Mouse (Mus musculus): ENCODE measurements around the gene Itgb1bp1. TPM values are rescaled to one million over a fixed set of nuclear protein-coding genes. Genes with fewer than 3 reads are reported as not detected.
A peak's percentile ranks its signal among the peaks of the same experiment; 100 is the strongest.

Gene Itgb1bp1
- 50.2 and 57.8 TPM in 2 replicates for polyA plus RNA-seq (2015; fragmentation: Nextera tagmentation; extraction: Ambion mirVana)

- Histone ChIP-seq H3K27ac (ENCODE audit: low read length) (peak within 1 kb of the TSS; percentile 90), H3K9me3 (ENCODE audit: control insufficient read depth, low read length) (no peaks in the 10 kb centered on the region), H3K9ac (ENCODE audit: low read length) (peak within 1 kb of the TSS; percentile 97), H3K4me2 (ENCODE audit: low read depth, low read length) (peak within 1 kb of the TSS; percentile 89), H3K4me3 (ENCODE audit: low read length) (peak within 1 kb of the TSS; percentile 94), H3K36me3 (ENCODE audit: control insufficient read depth, insufficient read depth, low read length) (no peaks in the 10 kb centered on the region; the same call in 1 of the 2 replicates), H3K4me1 (replicated peaks; ENCODE audit: control insufficient read depth, insufficient read depth, low read length) (peaks cover 23% of the 10 kb centered on the region), H3K27me3 (ENCODE audit: control insufficient read depth, insufficient read depth, low read depth, low read length) (no peaks in the 10 kb centered on the region)
- WGBS: under 1% methylated on average over 28 of the region's 28 CpGs
- ATAC-seq (ENCODE audit: low read depth): peak; percentile 93
These were observed at the start of gene Itgb1bp1 for GRCm38 (mm10) chr12:21286243-21286622. Gene Itgb1bp1 (minus strand): TSS chr12:21286284.

GRCm38 (mm10) chr12:21335869-21336268, 49.8 kb upstream of the Itgb1bp1 start:
- Histone ChIP-seq H3K27ac (ENCODE audit: low read length) (no peak overlapping the region), H3K36me3 (ENCODE audit: control insufficient read depth, insufficient read depth, low read length) (peaks cover 41% of the 10 kb centered on the region), H3K27me3 (ENCODE audit: control insufficient read depth, insufficient read depth, low read depth, low read length) (no peaks in the 10 kb centered on the region), H3K9me3 (ENCODE audit: control insufficient read depth, low read length) (no peaks in the 10 kb centered on the region), H3K4me1 (replicated peaks; ENCODE audit: control insufficient read depth, insufficient read depth, low read length) (no peaks in the 10 kb centered on the region), H3K4me2 (ENCODE audit: low read depth, low read length) (no peak overlapping the region), H3K9ac (ENCODE audit: low read length) (no peak overlapping the region), H3K4me3 (ENCODE audit: low read length) (no peak overlapping the region)
- no peak for ATAC-seq (ENCODE audit: low read depth)
- WGBS: 84% methylated on average over 7 of the region's 7 CpGs

- no peaks in the 10 kb centered on the region for H3K27me3 ChIP-seq (ENCODE audit: control insufficient read depth, insufficient read depth, low read depth, low read length)
- WGBS: 93% methylated on average over 5 of the region's 5 CpGs
- no peak overlapping the region for H3K4me3 ChIP-seq (ENCODE audit: low read length)
- no peak overlapping the region for H3K27ac ChIP-seq (ENCODE audit: low read length)
- H3K9ac ChIP-seq (ENCODE audit: low read length): no peak overlapping the region
- no peaks in the 10 kb centered on the region for H3K9me3 ChIP-seq (ENCODE audit: control insufficient read depth, low read length)
- H3K36me3 ChIP-seq (ENCODE audit: control insufficient read depth, insufficient read depth, low read length): peaks cover 42% of the 10 kb centered on the region
- ATAC-seq (ENCODE audit: low read depth): no peak
- no peak overlapping the region for H3K4me2 ChIP-seq (ENCODE audit: low read depth, low read length)
- H3K4me1 ChIP-seq (replicated peaks; ENCODE audit: control insufficient read depth, insufficient read depth, low read length): no peaks in the 10 kb centered on the region
These were observed 47.7 kb upstream of the Itgb1bp1 start for GRCm38 (mm10) chr12:21333766-21334165.

DNA sequence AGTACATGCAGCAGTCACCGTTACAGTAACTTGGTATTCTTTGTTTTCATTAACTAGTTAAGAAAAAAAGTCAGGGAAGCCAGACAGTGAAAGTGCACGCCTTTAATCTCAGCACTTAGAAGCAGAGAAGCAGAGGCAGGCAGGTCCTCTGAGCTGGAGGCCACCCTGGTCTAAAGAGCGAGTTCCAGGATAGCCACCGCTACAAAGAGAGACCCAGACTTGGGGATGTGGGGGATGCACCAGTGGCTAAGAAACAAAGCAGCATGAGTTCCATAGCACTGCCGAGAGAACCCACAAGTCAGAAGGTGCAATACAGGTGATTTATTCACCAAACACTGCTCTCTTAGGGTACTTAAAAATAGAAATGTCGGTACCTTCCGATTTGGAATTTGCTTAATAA, 46.9 kb upstream of the Itgb1bp1 start:
- WGBS: 89% methylated on average over 7 of the region's 7 CpGs
- H3K9me3 ChIP-seq (ENCODE audit: control insufficient read depth, low read length): no peaks in the 10 kb centered on the region
- H3K27ac ChIP-seq (ENCODE audit: low read length): no peak overlapping the region
- no peak overlapping the region for H3K4me2 ChIP-seq (ENCODE audit: low read depth, low read length)
- no peaks in the 10 kb centered on the region for H3K4me1 ChIP-seq (replicated peaks; ENCODE audit: control insufficient read depth, insufficient read depth, low read length)
- peaks cover 42% of the 10 kb centered on the region for H3K36me3 ChIP-seq (ENCODE audit: control insufficient read depth, insufficient read depth, low read length)
- H3K9ac ChIP-seq (ENCODE audit: low read length): no peak overlapping the region
- H3K4me3 ChIP-seq (ENCODE audit: low read length): no peak overlapping the region
- no peaks in the 10 kb centered on the region for H3K27me3 ChIP-seq (ENCODE audit: control insufficient read depth, insufficient read depth, low read depth, low read length)
- no peak for ATAC-seq (ENCODE audit: low read depth)

DNA sequence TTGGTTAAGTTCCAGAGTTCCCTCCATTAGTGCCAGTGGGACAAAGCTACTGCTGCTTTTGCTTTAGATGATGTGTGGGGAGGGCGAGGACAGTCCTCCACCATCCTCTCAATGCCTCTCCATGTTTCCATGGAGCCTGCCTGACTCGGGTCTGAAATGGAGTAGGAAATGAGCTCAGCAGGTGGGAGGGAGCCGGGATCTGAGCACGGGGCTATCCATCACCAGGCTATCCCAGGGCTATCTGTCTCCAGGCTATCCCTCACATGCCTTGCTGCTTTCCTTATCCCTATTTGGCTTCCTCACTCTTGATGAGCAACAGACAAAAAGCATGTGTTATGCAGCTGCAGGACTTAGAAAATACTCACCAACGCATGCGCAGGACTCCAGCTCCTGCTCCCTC, 45.6 kb upstream of the Itgb1bp1 start:
- Histone ChIP-seq H3K36me3 (ENCODE audit: control insufficient read depth, insufficient read depth, low read length) (peaks cover 46% of the 10 kb centered on the region), H3K9me3 (ENCODE audit: control insufficient read depth, low read length) (no peaks in the 10 kb centered on the region), H3K4me3 (ENCODE audit: low read length) (no peak overlapping the region)

DNA sequence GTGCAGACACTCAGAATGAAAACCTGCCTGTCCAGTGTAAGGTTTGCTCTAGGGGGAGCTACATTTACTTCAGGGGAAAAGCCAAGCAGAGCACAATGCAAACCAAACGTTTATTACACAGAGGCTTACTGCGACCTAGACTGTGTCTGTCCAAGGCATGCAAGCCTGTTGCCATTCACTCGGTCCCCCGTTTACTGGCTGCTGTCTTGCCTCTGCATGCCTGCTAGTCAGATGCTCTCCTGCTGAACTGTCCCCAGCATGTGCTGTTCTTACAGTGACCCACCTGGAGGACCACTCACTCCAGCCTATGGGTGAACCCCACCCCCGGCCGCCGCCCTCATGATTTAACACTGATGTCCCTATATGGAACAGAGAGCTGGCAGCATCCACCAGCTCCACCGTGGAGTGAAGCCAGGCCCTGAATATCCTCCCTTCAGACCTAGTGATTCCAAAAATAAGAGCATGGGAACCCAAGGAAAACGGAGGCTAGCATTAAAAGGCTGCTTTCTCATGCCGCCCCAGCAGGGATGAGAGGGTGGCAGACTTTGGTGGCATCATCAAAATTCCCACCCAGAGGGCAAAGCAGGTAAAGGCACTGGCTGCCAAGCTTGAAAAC, 45.0 kb upstream of the Itgb1bp1 start:
- no peaks in the 10 kb centered on the region for H3K4me1 ChIP-seq (replicated peaks; ENCODE audit: control insufficient read depth, insufficient read depth, low read length)
- peaks cover 47% of the 10 kb centered on the region for H3K36me3 ChIP-seq (ENCODE audit: control insufficient read depth, insufficient read depth, low read length)
- no peak overlapping the region for H3K9ac ChIP-seq (ENCODE audit: low read length)
- H3K27ac ChIP-seq (ENCODE audit: low read length): no peak overlapping the region
- H3K4me2 ChIP-seq (ENCODE audit: low read depth, low read length): no peak overlapping the region
- H3K9me3 ChIP-seq (ENCODE audit: control insufficient read depth, low read length): no peaks in the 10 kb centered on the region
- H3K27me3 ChIP-seq (ENCODE audit: control insufficient read depth, insufficient read depth, low read depth, low read length): no peaks in the 10 kb centered on the region
- no peak for ATAC-seq (ENCODE audit: low read depth)
- WGBS: 85% methylated on average over 10 of the region's 10 CpGs
- H3K4me3 ChIP-seq (ENCODE audit: low read length): no peak overlapping the region

More for the DNA sequence above, 45.6 kb upstream of the Itgb1bp1 start:
- no peak for ATAC-seq (ENCODE audit: low read depth)
- Histone ChIP-seq H3K27me3 (ENCODE audit: control insufficient read depth, insufficient read depth, low read depth, low read length) (no peaks in the 10 kb centered on the region), H3K27ac (ENCODE audit: low read length) (no peak overlapping the region), H3K4me2 (ENCODE audit: low read depth, low read length) (no peak overlapping the region), H3K9ac (ENCODE audit: low read length) (no peak overlapping the region), H3K4me1 (replicated peaks; ENCODE audit: control insufficient read depth, insufficient read depth, low read length) (no peaks in the 10 kb centered on the region)
- WGBS: 83% methylated on average over 6 of the region's 6 CpGs

DNA sequence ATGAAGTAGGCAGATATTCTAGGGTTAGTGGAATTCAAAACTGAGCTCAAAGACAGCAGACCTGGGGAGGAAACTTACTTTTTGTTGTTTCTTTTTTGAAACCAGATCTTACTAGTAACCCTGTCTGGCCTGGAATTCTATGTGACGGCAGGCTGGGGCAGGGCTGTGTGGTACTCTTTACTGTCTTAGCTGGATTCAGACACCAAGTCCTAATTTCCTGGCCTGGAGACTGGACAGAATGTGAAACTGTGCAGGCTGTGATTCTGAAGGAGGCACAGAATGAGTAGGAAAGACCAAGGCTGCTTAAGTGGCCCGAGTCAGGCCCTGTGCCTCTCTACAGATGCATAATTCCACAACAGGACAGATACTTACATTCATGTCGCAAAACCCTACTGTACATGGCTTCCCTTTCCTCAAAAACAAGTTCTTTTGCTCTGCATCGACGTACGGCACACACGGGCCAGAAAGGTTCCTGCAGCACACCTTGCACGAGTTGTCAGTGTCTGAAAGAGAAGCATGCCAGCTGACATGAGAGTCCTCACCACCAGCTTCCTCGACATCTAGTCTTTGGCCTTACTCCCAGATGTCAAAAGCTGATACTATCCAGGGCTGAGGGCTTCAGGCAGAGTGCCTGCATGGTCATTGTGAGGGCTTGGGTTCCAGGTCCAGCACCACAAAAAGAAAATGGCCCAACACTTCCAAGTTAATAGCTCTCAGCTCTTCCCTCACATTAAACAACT, 43.7 kb upstream of the Itgb1bp1 start:
- no peaks in the 10 kb centered on the region for H3K9me3 ChIP-seq (ENCODE audit: control insufficient read depth, low read length)
- H3K4me2 ChIP-seq (ENCODE audit: low read depth, low read length): no peak overlapping the region
- H3K27me3 ChIP-seq (ENCODE audit: control insufficient read depth, insufficient read depth, low read depth, low read length): no peaks in the 10 kb centered on the region
- 87% methylated on average over 9 of the region's 9 CpGs for WGBS
- ATAC-seq (ENCODE audit: low read depth): no peak
- no peak overlapping the region for H3K9ac ChIP-seq (ENCODE audit: low read length)
- peaks cover 43% of the 10 kb centered on the region for H3K36me3 ChIP-seq (ENCODE audit: control insufficient read depth, insufficient read depth, low read length)
- H3K27ac ChIP-seq (ENCODE audit: low read length): no peak overlapping the region
- H3K4me3 ChIP-seq (ENCODE audit: low read length): no peak overlapping the region
- H3K4me1 ChIP-seq (replicated peaks; ENCODE audit: control insufficient read depth, insufficient read depth, low read length): no peaks in the 10 kb centered on the region

- H3K9ac ChIP-seq (ENCODE audit: low read length): no peak overlapping the region
- no peaks in the 10 kb centered on the region for H3K9me3 ChIP-seq (ENCODE audit: control insufficient read depth, low read length)
- H3K4me3 ChIP-seq (ENCODE audit: low read length): no peak overlapping the region
- H3K27me3 ChIP-seq (ENCODE audit: control insufficient read depth, insufficient read depth, low read depth, low read length): no peaks in the 10 kb centered on the region
- no peak overlapping the region for H3K4me2 ChIP-seq (ENCODE audit: low read depth, low read length)
- H3K27ac ChIP-seq (ENCODE audit: low read length): peak overlapping the region; percentile 55; the same call in 1 of the 2 replicates
- WGBS: 92% methylated on average over 3 of the region's 3 CpGs
- H3K36me3 ChIP-seq (ENCODE audit: control insufficient read depth, insufficient read depth, low read length): peaks cover 45% of the 10 kb centered on the region
- ATAC-seq (ENCODE audit: low read depth): no peak
- no peaks in the 10 kb centered on the region for H3K4me1 ChIP-seq (replicated peaks; ENCODE audit: control insufficient read depth, insufficient read depth, low read length)
These were observed 40.2 kb upstream of the Itgb1bp1 start for GRCm38 (mm10) chr12:21326325-21326724.

GRCm38 (mm10) chr12:21325266-21325665, 39.2 kb upstream of the Itgb1bp1 start:
- Histone ChIP-seq H3K9me3 (ENCODE audit: control insufficient read depth, low read length) (no peaks in the 10 kb centered on the region), H3K4me1 (replicated peaks; ENCODE audit: control insufficient read depth, insufficient read depth, low read length) (no peaks in the 10 kb centered on the region), H3K36me3 (ENCODE audit: control insufficient read depth, insufficient read depth, low read length) (peaks cover 40% of the 10 kb centered on the region), H3K4me3 (ENCODE audit: low read length) (no peak overlapping the region), H3K9ac (ENCODE audit: low read length) (no peak overlapping the region), H3K4me2 (ENCODE audit: low read depth, low read length) (no peak overlapping the region), H3K27me3 (ENCODE audit: control insufficient read depth, insufficient read depth, low read depth, low read length) (no peaks in the 10 kb centered on the region), H3K27ac (ENCODE audit: low read length) (no peak overlapping the region)
- WGBS: 89% methylated on average over 8 of the region's 8 CpGs
- no peak for ATAC-seq (ENCODE audit: low read depth)
